Mouse (Mus musculus): ENCODE measurements at regions not wholly inside any gene's neighbourhood (a gene's known extent, or its start where the extent isn't known, plus 50 kb on each side); places are given as distances from the start of the nearest gene placed in this dataset.

DNA sequence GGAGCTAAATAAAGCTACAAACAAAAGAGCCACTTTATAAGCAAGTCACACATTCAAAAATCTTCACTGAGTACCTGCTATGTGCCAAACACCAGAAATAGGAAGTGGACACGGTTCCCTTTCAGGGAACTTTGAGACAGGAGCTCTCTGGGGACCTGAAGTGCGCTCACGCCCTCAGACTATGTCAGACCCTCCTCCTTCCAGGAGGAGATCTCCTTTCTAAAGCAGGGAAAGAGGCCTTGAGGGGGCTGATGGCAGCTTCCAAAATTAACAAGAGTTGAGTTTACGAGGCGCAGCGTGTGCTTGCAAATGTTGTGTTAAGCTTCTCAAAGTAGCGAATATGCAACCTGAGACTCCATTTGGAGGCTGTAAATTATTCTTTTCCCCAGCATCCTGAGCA, 204.0 kb upstream of the Cdh5 start:
- Histone ChIP-seq H3K4me3 (ENCODE audit: control insufficient read depth, insufficient read depth, low read length) (no peak overlapping the region), H3K36me3 (ENCODE audit: control insufficient read depth, insufficient read depth, low read length) (no peaks in the 10 kb centered on the region), H3K27me3 (ENCODE audit: control insufficient read depth, insufficient read depth, low read length) (no peaks in the 10 kb centered on the region), H3K27ac (ENCODE audit: control insufficient read depth, insufficient read depth, low read length) (no peak overlapping the region), H3K4me1 (replicated peaks; ENCODE audit: control insufficient read depth, insufficient read depth, low read length) (no peaks in the 10 kb centered on the region)
- no peak for DNase-seq
- TF ChIP-seq POLR2A (IDR thresholded peaks at IDR 0.05; ENCODE audit: control insufficient read depth, extremely low read depth, insufficient read depth, low read length, poor library complexity), result no peak
- no peak for TF ChIP-seq CTCF (IDR thresholded peaks at IDR 0.05; ENCODE audit: borderline replicate concordance, control insufficient read depth, extremely low read depth, insufficient read depth, low read length, poor library complexity)
- WGBS, result 82% methylated on average over 7 of the region's 7 CpGs

DNA sequence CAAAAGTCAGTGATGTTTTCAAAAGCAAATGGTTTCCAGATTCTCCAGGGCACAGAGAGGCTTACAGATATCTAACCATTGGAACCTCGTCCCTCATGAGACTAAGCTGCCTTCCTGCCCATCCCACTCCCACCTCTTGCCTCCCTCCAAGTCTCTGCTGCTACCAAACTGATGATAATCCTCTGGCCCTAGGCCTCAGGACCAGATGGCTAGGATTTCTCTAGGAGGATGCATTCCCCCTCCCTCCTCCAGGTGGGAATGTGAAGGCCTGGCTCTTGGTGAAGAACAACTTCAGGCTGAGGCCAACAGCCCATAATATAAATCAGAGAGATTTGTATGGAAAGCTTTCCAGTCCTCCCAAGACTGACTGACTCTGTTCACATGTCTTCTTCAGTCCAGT, 198.9 kb upstream of the Cdh5 start:
- Histone ChIP-seq H3K27me3 (ENCODE audit: control insufficient read depth, insufficient read depth, low read length) (no peaks in the 10 kb centered on the region), H3K27ac (ENCODE audit: control insufficient read depth, insufficient read depth, low read length) (no peak overlapping the region), H3K4me1 (replicated peaks; ENCODE audit: control insufficient read depth, insufficient read depth, low read length) (no peaks in the 10 kb centered on the region), H3K4me3 (ENCODE audit: control insufficient read depth, insufficient read depth, low read length) (no peak overlapping the region), H3K36me3 (ENCODE audit: control insufficient read depth, insufficient read depth, low read length) (no peaks in the 10 kb centered on the region)
- WGBS, result 70% methylated on average over 1 of the region's 1 CpGs
- no peak for DNase-seq
- TF ChIP-seq CTCF (IDR thresholded peaks at IDR 0.05; ENCODE audit: borderline replicate concordance, control insufficient read depth, extremely low read depth, insufficient read depth, low read length, poor library complexity), result no peak
- no peak for TF ChIP-seq POLR2A (IDR thresholded peaks at IDR 0.05; ENCODE audit: control insufficient read depth, extremely low read depth, insufficient read depth, low read length, poor library complexity)

DNA sequence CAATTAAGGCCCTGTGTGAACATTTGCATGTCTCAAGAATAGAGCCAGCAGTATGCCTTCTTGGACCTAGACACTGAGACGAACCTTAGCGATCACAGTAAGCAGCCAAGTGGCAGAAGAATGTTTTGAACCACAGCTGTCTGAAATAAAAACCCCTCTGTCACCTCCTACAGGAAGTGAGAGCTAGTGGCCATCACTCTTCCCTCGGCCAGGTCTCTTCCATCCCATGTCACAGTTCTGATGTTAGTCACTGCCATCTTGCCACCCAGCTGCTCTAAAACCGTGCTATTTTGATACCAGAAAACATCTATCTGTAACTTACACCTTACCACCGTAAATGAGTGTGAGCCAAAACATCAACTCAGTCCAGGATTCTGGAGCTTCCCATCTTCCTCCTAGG, 197.8 kb upstream of the Cdh5 start:
- TF ChIP-seq CTCF (IDR thresholded peaks at IDR 0.05; ENCODE audit: borderline replicate concordance, control insufficient read depth, extremely low read depth, insufficient read depth, low read length, poor library complexity), result no peak
- TF ChIP-seq POLR2A (IDR thresholded peaks at IDR 0.05; ENCODE audit: control insufficient read depth, extremely low read depth, insufficient read depth, low read length, poor library complexity), result no peak
- 82% methylated on average over 5 of the region's 5 CpGs for WGBS
- H3K4me1 ChIP-seq (replicated peaks; ENCODE audit: control insufficient read depth, insufficient read depth, low read length), result no peaks in the 10 kb centered on the region
- H3K36me3 ChIP-seq (ENCODE audit: control insufficient read depth, insufficient read depth, low read length), result no peaks in the 10 kb centered on the region
- no peaks in the 10 kb centered on the region for H3K27me3 ChIP-seq (ENCODE audit: control insufficient read depth, insufficient read depth, low read length)
- no peak overlapping the region for H3K27ac ChIP-seq (ENCODE audit: control insufficient read depth, insufficient read depth, low read length)
- no peak overlapping the region for H3K4me3 ChIP-seq (ENCODE audit: control insufficient read depth, insufficient read depth, low read length)
- DNase-seq, result no peak

DNA sequence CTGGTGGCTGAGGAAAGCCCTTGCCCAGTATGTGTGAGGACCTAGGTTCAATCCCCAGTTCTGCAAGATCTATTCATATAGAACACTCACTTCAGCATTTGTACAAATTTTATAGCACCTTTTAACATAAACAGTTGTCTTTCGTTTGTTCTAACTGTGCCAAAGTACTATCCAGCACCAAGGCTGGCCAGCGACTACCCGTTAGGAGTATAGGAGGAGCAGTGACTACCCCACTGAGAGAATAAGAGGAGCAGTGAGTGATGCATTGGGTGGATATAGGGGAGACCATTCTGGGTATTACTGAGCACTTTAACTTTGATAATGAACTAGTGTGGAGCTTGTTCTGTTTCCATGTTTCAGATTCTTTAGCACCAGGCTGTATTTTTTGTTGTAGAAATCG, 193.8 kb upstream of the Cdh5 start:
- H3K4me3 ChIP-seq (ENCODE audit: control insufficient read depth, insufficient read depth, low read length), result no peak overlapping the region
- TF ChIP-seq CTCF (IDR thresholded peaks at IDR 0.05; ENCODE audit: borderline replicate concordance, control insufficient read depth, extremely low read depth, insufficient read depth, low read length, poor library complexity) (no peak), POLR2A (IDR thresholded peaks at IDR 0.05; ENCODE audit: control insufficient read depth, extremely low read depth, insufficient read depth, low read length, poor library complexity) (no peak)
- no peak overlapping the region for H3K27ac ChIP-seq (ENCODE audit: control insufficient read depth, insufficient read depth, low read length)
- no peaks in the 10 kb centered on the region for H3K27me3 ChIP-seq (ENCODE audit: control insufficient read depth, insufficient read depth, low read length)
- DNase-seq, result no peak
- WGBS, result 91% methylated on average over 4 of the region's 4 CpGs
- H3K4me1 ChIP-seq (replicated peaks; ENCODE audit: control insufficient read depth, insufficient read depth, low read length), result no peaks in the 10 kb centered on the region
- no peaks in the 10 kb centered on the region for H3K36me3 ChIP-seq (ENCODE audit: control insufficient read depth, insufficient read depth, low read length)

DNA sequence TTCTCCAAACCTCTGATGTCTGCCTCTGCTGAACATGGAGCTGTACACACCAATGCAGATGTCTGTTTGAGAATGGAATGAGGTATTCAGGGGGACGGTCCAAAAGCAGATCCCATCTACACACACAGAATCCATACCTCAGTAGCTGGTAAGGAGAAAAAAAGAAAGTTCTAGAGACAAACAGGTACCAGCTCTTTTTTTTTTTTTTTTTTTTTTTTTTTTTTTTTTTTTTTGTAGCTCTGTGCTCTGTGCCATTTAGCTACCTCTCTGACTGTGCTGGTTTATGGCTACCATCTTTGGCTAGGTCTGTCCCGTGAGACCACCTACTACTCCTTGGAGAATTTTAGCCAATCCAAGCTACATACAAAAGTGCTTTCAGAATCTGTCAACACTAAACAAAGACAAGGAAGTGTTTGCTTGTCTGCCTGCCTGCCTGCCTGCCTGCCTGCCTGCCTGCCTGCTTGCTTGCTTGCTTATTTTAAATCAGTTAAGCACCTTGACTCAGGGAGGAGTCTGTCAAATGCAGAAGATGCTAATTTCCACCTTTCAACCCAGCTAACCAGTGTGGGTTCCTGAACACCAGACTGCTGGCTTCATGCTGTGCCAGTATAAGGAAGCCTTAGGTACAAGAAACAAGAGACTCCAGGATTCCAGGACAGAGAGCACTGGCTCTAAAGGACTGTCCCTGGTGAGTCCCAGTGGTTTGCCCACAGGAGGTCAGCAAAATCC, 190.0 kb upstream of the Cdh5 start:
- H3K27ac ChIP-seq (ENCODE audit: control insufficient read depth, insufficient read depth, low read length), result no peak overlapping the region
- H3K4me3 ChIP-seq (ENCODE audit: control insufficient read depth, insufficient read depth, low read length), result no peak overlapping the region
- 78% methylated on average over 2 of the region's 2 CpGs for WGBS
- TF ChIP-seq CTCF (IDR thresholded peaks at IDR 0.05; ENCODE audit: borderline replicate concordance, control insufficient read depth, extremely low read depth, insufficient read depth, low read length, poor library complexity) (no peak), POLR2A (IDR thresholded peaks at IDR 0.05; ENCODE audit: control insufficient read depth, extremely low read depth, insufficient read depth, low read length, poor library complexity) (no peak)
- H3K27me3 ChIP-seq (ENCODE audit: control insufficient read depth, insufficient read depth, low read length), result no peaks in the 10 kb centered on the region
- no peaks in the 10 kb centered on the region for H3K36me3 ChIP-seq (ENCODE audit: control insufficient read depth, insufficient read depth, low read length)
- no peak for DNase-seq
- no peaks in the 10 kb centered on the region for H3K4me1 ChIP-seq (replicated peaks; ENCODE audit: control insufficient read depth, insufficient read depth, low read length)

DNA sequence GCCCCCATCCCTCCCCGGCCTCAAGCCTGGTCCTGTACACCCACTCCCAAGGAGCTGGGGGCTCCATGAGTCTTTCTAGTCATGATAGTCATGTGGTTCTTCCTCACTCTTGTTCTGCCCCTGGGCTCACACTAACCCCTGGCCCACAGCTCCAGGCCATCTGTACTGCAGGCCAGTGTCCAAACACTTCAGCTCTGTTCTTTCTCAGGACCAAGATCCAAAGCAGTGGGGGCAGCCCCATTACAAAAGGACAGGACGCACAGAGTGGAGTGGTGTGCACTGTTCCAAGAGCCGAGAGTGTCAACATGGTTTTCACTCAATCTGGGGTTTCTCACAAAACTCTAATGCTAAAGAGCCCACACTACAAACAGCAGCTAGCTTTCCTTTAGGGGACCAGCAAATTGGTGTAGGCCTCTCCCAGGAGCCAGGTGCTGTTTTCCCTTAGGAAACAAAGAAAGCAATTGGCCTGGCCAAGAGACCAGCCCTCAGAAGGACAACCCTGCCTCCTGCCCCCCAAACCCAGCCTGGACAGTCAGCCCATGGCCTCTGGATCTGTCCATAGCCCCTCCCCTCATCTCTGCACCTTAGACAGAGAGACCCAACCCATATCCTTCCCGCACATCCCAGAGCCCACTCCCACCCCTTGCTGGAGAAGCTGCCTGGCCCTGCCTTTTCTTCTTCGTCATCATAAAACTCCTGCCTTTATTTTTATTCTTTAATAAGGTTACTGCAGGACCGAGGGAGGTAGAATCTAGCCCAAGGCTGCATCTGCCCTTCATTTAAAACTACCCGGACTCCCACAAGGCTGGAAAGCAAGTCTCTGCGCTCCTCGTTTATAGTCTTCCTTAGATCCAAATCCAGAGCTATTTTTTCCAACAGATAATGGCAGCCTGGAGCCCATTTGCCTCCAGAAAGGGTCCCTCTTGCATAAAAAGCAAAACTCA, 188.2 kb upstream of the Cdh5 start:
- TF ChIP-seq POLR2A (IDR thresholded peaks at IDR 0.05; ENCODE audit: control insufficient read depth, extremely low read depth, insufficient read depth, low read length, poor library complexity) (no peak), CTCF (IDR thresholded peaks at IDR 0.05; ENCODE audit: borderline replicate concordance, control insufficient read depth, extremely low read depth, insufficient read depth, low read length, poor library complexity) (no peak)
- Histone ChIP-seq H3K27ac (ENCODE audit: control insufficient read depth, insufficient read depth, low read length) (no peak overlapping the region), H3K4me3 (ENCODE audit: control insufficient read depth, insufficient read depth, low read length) (no peak overlapping the region), H3K36me3 (ENCODE audit: control insufficient read depth, insufficient read depth, low read length) (no peaks in the 10 kb centered on the region), H3K27me3 (ENCODE audit: control insufficient read depth, insufficient read depth, low read length) (no peaks in the 10 kb centered on the region), H3K4me1 (replicated peaks; ENCODE audit: control insufficient read depth, insufficient read depth, low read length) (no peaks in the 10 kb centered on the region)
- 94% methylated on average over 9 of the region's 9 CpGs for WGBS
- DNase-seq, result no peak

All from thymus, adult 2 months (tissue).